Mouse (Mus musculus): ENCODE results near the gene Hlcs. TPM values are rescaled to one million over a fixed set of nuclear protein-coding genes. Genes with fewer than 3 reads are reported as not detected.

Gene Hlcs
- polyA plus RNA-seq, 2 experiments: 1.3 to 1.7 TPM

- Histone ChIP-seq H3K9me3 (ENCODE audit: control insufficient read depth, low read length) (no peaks in the 10 kb centered on the region), H3K4me1 (replicated peaks; ENCODE audit: control insufficient read depth in 2 of 2, insufficient read depth in 2 of 2, low read length in 1 of 2) (peaks cover 0 to 3% of the 10 kb centered on the region in 2 experiments; a peak in 2 of 4 replicates), H3K9ac (replicated peaks) (no peak overlapping the region; the same call in 1 of the 2 replicates), H3K4me2 (ENCODE audit: low read depth) (no peak overlapping the region), H3K36me3 (replicated peaks; ENCODE audit: control insufficient read depth, insufficient read depth, low read depth) (no peaks in the 10 kb centered on the region), H3K27ac (no peak overlapping the region), H3K27me3 (ENCODE audit: control insufficient read depth, insufficient read depth, low read length) (no peaks in the 10 kb centered on the region), H3K4me3 (ENCODE audit: insufficient read depth in 1 of 2, low read depth in 2 of 2, low read length in 2 of 2) (no peak overlapping the region)
- ATAC-seq (ENCODE audit: insufficient read depth) (no peak), DNase-seq (ENCODE audit: low read depth in 3 of 3, low spot score in 3 of 3) (no peak)
- TF ChIP-seq CTCF (IDR thresholded peaks at IDR 0.05; ENCODE audit: low read depth) (no peak), EP300 (IDR thresholded peaks at IDR 0.05; ENCODE audit: low read depth) (no peak)
- 72% methylated on average over 10 of the region's 10 CpGs for WGBS (ENCODE audit: insufficient replicate concordance)
These were observed 104.5 kb downstream of the Hlcs start for GRCm38 (mm10) chr16:94208826-94209225.

DNA sequence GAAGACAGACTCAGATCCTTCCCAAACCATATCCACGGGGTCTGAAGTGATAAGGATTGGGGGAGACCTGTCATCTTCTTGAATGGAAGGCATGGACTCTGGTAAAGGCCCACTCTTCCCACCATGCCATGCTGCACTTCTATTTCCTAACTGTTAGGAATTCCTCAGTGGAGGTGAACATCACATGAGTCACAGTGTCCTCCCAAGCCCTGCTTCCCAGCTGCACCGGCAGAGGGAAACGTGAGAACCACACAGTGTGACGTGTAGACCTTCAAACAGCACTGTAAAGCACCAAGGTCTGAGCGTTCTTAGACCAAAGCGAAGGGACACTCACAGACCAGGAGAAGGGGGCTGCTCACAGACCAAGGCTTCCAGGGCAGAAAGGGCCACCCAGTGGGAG is 105.2 kb downstream of the Hlcs start:
- peaks cover 0 to 3% of the 10 kb centered on the region in 2 experiments; a peak in 2 of 4 replicates for H3K4me1 ChIP-seq (replicated peaks; ENCODE audit: control insufficient read depth in 2 of 2, insufficient read depth in 2 of 2, low read length in 1 of 2)
- no peak overlapping the region for H3K4me2 ChIP-seq (ENCODE audit: low read depth)
- H3K36me3 ChIP-seq (replicated peaks; ENCODE audit: control insufficient read depth, insufficient read depth, low read depth): no peaks in the 10 kb centered on the region
- ATAC-seq (ENCODE audit: insufficient read depth): no peak
- no peaks in the 10 kb centered on the region for H3K27me3 ChIP-seq (ENCODE audit: control insufficient read depth, insufficient read depth, low read length)
- no peaks in the 10 kb centered on the region for H3K9me3 ChIP-seq (ENCODE audit: control insufficient read depth, low read length)
- TF ChIP-seq CTCF (IDR thresholded peaks at IDR 0.05; ENCODE audit: low read depth): no peak
- no peak for TF ChIP-seq EP300 (IDR thresholded peaks at IDR 0.05; ENCODE audit: low read depth)
- no peak for DNase-seq (ENCODE audit: low read depth in 3 of 3, low spot score in 3 of 3)
- H3K27ac ChIP-seq: no peak overlapping the region
- H3K9ac ChIP-seq (replicated peaks): no peak overlapping the region
- no peak overlapping the region for H3K4me3 ChIP-seq (ENCODE audit: insufficient read depth in 1 of 2, low read depth in 2 of 2, low read length in 2 of 2)
- WGBS (ENCODE audit: insufficient replicate concordance): 73% methylated on average over 6 of the region's 6 CpGs

GRCm38 (mm10) chr16:94205528-94206484 is 107.6 kb downstream of the Hlcs start:
- no peak overlapping the region for H3K4me2 ChIP-seq (ENCODE audit: low read depth)
- no peak for TF ChIP-seq EP300 (IDR thresholded peaks at IDR 0.05; ENCODE audit: low read depth)
- no peak for TF ChIP-seq CTCF (IDR thresholded peaks at IDR 0.05; ENCODE audit: low read depth)
- 60% methylated on average over 26 of the region's 26 CpGs for WGBS (ENCODE audit: insufficient replicate concordance)
- H3K9ac ChIP-seq (replicated peaks): no peak overlapping the region
- no peaks in the 10 kb centered on the region for H3K27me3 ChIP-seq (ENCODE audit: control insufficient read depth, insufficient read depth, low read length)
- no peak overlapping the region for H3K27ac ChIP-seq
- no peaks in the 10 kb centered on the region for H3K36me3 ChIP-seq (replicated peaks; ENCODE audit: control insufficient read depth, insufficient read depth, low read depth)
- no peak overlapping the region for H3K4me3 ChIP-seq (ENCODE audit: insufficient read depth in 1 of 2, low read depth in 2 of 2, low read length in 2 of 2)
- H3K4me1 ChIP-seq (replicated peaks; ENCODE audit: control insufficient read depth in 2 of 2, insufficient read depth in 2 of 2, low read length in 1 of 2): peaks cover 0 to 3% of the 10 kb centered on the region in 2 experiments; a peak in 2 of 4 replicates
- no peak for DNase-seq (ENCODE audit: low read depth in 3 of 3, low spot score in 3 of 3)
- ATAC-seq (ENCODE audit: insufficient read depth): no peak
- no peaks in the 10 kb centered on the region for H3K9me3 ChIP-seq (ENCODE audit: control insufficient read depth, low read length)

DNA sequence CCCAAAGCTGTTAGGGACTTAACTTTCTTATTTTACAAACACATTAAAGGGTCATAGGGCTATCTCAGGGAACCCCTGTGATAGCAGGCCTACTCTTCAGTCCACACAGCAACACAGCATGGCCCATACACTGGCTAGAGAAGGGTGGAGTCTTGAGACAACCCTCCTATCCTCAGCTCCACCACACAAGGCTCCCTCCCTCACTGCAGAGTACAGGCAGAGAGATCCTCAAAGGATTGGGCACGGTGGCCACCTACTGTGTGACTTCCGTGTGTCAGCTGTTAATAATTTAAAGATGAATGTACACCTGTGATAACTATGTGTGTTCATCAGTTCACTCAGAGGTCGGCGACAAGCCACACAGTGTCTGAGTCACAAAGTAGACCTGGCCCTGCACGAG is 112.0 kb downstream of the Hlcs start:
- Histone ChIP-seq H3K4me1 (replicated peaks; ENCODE audit: control insufficient read depth in 2 of 2, insufficient read depth in 2 of 2, low read length in 1 of 2) (peaks cover 0 to 3% of the 10 kb centered on the region in 2 experiments; a peak in 1 of 4 replicates), H3K9ac (replicated peaks) (no peak overlapping the region), H3K4me2 (ENCODE audit: low read depth) (no peak overlapping the region), H3K36me3 (replicated peaks; ENCODE audit: control insufficient read depth, insufficient read depth, low read depth) (no peaks in the 10 kb centered on the region), H3K9me3 (ENCODE audit: control insufficient read depth, low read length) (no peaks in the 10 kb centered on the region), H3K4me3 (ENCODE audit: insufficient read depth in 1 of 2, low read depth in 2 of 2, low read length in 2 of 2) (no peak overlapping the region), H3K27ac (no peak overlapping the region), H3K27me3 (ENCODE audit: control insufficient read depth, insufficient read depth, low read length) (no peaks in the 10 kb centered on the region)
- ATAC-seq (ENCODE audit: insufficient read depth) (no peak), DNase-seq (ENCODE audit: low read depth in 3 of 3, low spot score in 3 of 3) (no peak)
- TF ChIP-seq CTCF (IDR thresholded peaks at IDR 0.05; ENCODE audit: low read depth) (no peak), EP300 (IDR thresholded peaks at IDR 0.05; ENCODE audit: low read depth) (no peak)
- WGBS (ENCODE audit: insufficient replicate concordance): 49% methylated on average over 5 of the region's 5 CpGs

- H3K9ac ChIP-seq (replicated peaks): no peak overlapping the region
- H3K27ac ChIP-seq: no peak overlapping the region
- no peak overlapping the region for H3K4me3 ChIP-seq (ENCODE audit: insufficient read depth in 1 of 2, low read depth in 2 of 2, low read length in 2 of 2)
- no peaks in the 10 kb centered on the region for H3K9me3 ChIP-seq (ENCODE audit: control insufficient read depth, low read length)
- ATAC-seq (ENCODE audit: insufficient read depth): no peak
- no peak for DNase-seq (ENCODE audit: low read depth in 3 of 3, low spot score in 3 of 3)
- WGBS (ENCODE audit: insufficient replicate concordance): 48% methylated on average over 5 of the region's 5 CpGs
- no peak overlapping the region for H3K4me2 ChIP-seq (ENCODE audit: low read depth)
- H3K4me1 ChIP-seq (replicated peaks; ENCODE audit: control insufficient read depth in 2 of 2, insufficient read depth in 2 of 2, low read length in 1 of 2): no peaks in the 10 kb centered on the region
- H3K36me3 ChIP-seq (replicated peaks; ENCODE audit: control insufficient read depth, insufficient read depth, low read depth): no peaks in the 10 kb centered on the region
- no peaks in the 10 kb centered on the region for H3K27me3 ChIP-seq (ENCODE audit: control insufficient read depth, insufficient read depth, low read length)
- TF ChIP-seq EP300 (IDR thresholded peaks at IDR 0.05; ENCODE audit: low read depth) (no peak), CTCF (IDR thresholded peaks at IDR 0.05; ENCODE audit: low read depth) (no peak)
These were observed 117.5 kb downstream of the Hlcs start for GRCm38 (mm10) chr16:94195913-94196312.
